Mouse (Mus musculus): ENCODE data around the gene Sema3a. TPM values are rescaled to one million over a fixed set of nuclear protein-coding genes. Genes with fewer than 3 reads are reported as not detected.

The Sema3a gene
- 13.3 and 14.0 TPM in 2 replicates for polyA plus RNA-seq (2014; fragmentation: Nextera tagmentation; extraction: Ambion mirVana)

- no peak within 1 kb of the TSS for H3K27ac ChIP-seq (ENCODE audit: low read depth, low read length)
- WGBS: 59% methylated on average over 13 of the region's 13 CpGs
- H3K4me1 ChIP-seq (replicated peaks; ENCODE audit: control insufficient read depth, insufficient read depth, low read length): no peaks in the 10 kb centered on the region
- no peak within 1 kb of the TSS for H3K4me3 ChIP-seq (ENCODE audit: low read depth, low read length)
- ATAC-seq (replicated peaks; ENCODE audit: low FRiP score): no peak
- H3K27me3 ChIP-seq (replicated peaks; ENCODE audit: control insufficient read depth, insufficient read depth, low read length): no peaks in the 10 kb centered on the region
- H3K9ac ChIP-seq (ENCODE audit: low read depth, low read length): no peak within 1 kb of the TSS
- no peaks in the 10 kb centered on the region for H3K9me3 ChIP-seq (ENCODE audit: control insufficient read depth, low read length)
- no peak for DNase-seq (ENCODE audit: low spot score)
- no peak within 1 kb of the TSS for H3K4me2 ChIP-seq
- no peaks in the 10 kb centered on the region for H3K36me3 ChIP-seq (ENCODE audit: control insufficient read depth, insufficient read depth, low read length)
Measured at GRCm38 (mm10) chr5:13125241-13125692, at the start of gene Sema3a. Gene Sema3a, plus strand, starts transcription at chr5:13125414.

GRCm38 (mm10) chr5:13084777-13085439, 40.3 kb upstream of the Sema3a start:
- ATAC-seq (replicated peaks; ENCODE audit: low FRiP score): no peak
- no peak overlapping the region for H3K4me2 ChIP-seq
- H3K4me3 ChIP-seq (ENCODE audit: low read depth, low read length): no peak overlapping the region
- no peaks in the 10 kb centered on the region for H3K9me3 ChIP-seq (ENCODE audit: control insufficient read depth, low read length)
- H3K27ac ChIP-seq (ENCODE audit: low read depth, low read length): no peak overlapping the region
- H3K9ac ChIP-seq (ENCODE audit: low read depth, low read length): no peak overlapping the region
- 83% methylated on average over 6 of the region's 6 CpGs for WGBS
- H3K4me1 ChIP-seq (replicated peaks; ENCODE audit: control insufficient read depth, insufficient read depth, low read length): no peaks in the 10 kb centered on the region
- H3K36me3 ChIP-seq (ENCODE audit: control insufficient read depth, insufficient read depth, low read length): no peaks in the 10 kb centered on the region
- DNase-seq (ENCODE audit: low spot score): no peak
- no peaks in the 10 kb centered on the region for H3K27me3 ChIP-seq (replicated peaks; ENCODE audit: control insufficient read depth, insufficient read depth, low read length)

- ATAC-seq (replicated peaks; ENCODE audit: low FRiP score): no peak
- Histone ChIP-seq H3K4me3 (ENCODE audit: low read depth, low read length) (no peak overlapping the region), H3K27ac (ENCODE audit: low read depth, low read length) (no peak overlapping the region), H3K9me3 (ENCODE audit: control insufficient read depth, low read length) (no peaks in the 10 kb centered on the region), H3K4me1 (replicated peaks; ENCODE audit: control insufficient read depth, insufficient read depth, low read length) (no peaks in the 10 kb centered on the region), H3K4me2 (no peak overlapping the region), H3K36me3 (ENCODE audit: control insufficient read depth, insufficient read depth, low read length) (no peaks in the 10 kb centered on the region), H3K9ac (ENCODE audit: low read depth, low read length) (no peak overlapping the region), H3K27me3 (replicated peaks; ENCODE audit: control insufficient read depth, insufficient read depth, low read length) (no peaks in the 10 kb centered on the region)
- WGBS: 83% methylated on average over 1 of the region's 1 CpGs
- no peak for DNase-seq (ENCODE audit: low spot score)
Measured at GRCm38 (mm10) chr5:13090431-13090830, 34.8 kb upstream of the Sema3a start.

- WGBS: 68% methylated on average over 2 of the region's 2 CpGs
- H3K4me1 ChIP-seq (replicated peaks; ENCODE audit: control insufficient read depth, insufficient read depth, low read length): no peaks in the 10 kb centered on the region
- H3K4me3 ChIP-seq (ENCODE audit: low read depth, low read length): no peak overlapping the region
- H3K4me2 ChIP-seq: no peak overlapping the region
- ATAC-seq (replicated peaks; ENCODE audit: low FRiP score) (no peak), DNase-seq (ENCODE audit: low spot score) (no peak)
- no peaks in the 10 kb centered on the region for H3K36me3 ChIP-seq (ENCODE audit: control insufficient read depth, insufficient read depth, low read length)
- no peak overlapping the region for H3K27ac ChIP-seq (ENCODE audit: low read depth, low read length)
- H3K9me3 ChIP-seq (ENCODE audit: control insufficient read depth, low read length): no peaks in the 10 kb centered on the region
- no peaks in the 10 kb centered on the region for H3K27me3 ChIP-seq (replicated peaks; ENCODE audit: control insufficient read depth, insufficient read depth, low read length)
- H3K9ac ChIP-seq (ENCODE audit: low read depth, low read length): no peak overlapping the region
Measured at GRCm38 (mm10) chr5:13109522-13109921, 15.7 kb upstream of the Sema3a start.

GRCm38 (mm10) chr5:13117236-13117635, 8.0 kb upstream of the Sema3a start:
- no peak for ATAC-seq (replicated peaks; ENCODE audit: low FRiP score)
- Histone ChIP-seq H3K36me3 (ENCODE audit: control insufficient read depth, insufficient read depth, low read length) (no peaks in the 10 kb centered on the region), H3K27me3 (replicated peaks; ENCODE audit: control insufficient read depth, insufficient read depth, low read length) (no peaks in the 10 kb centered on the region), H3K4me3 (ENCODE audit: low read depth, low read length) (no peak overlapping the region), H3K9me3 (ENCODE audit: control insufficient read depth, low read length) (no peaks in the 10 kb centered on the region), H3K4me2 (no peak overlapping the region), H3K4me1 (replicated peaks; ENCODE audit: control insufficient read depth, insufficient read depth, low read length) (no peaks in the 10 kb centered on the region), H3K27ac (ENCODE audit: low read depth, low read length) (no peak overlapping the region), H3K9ac (ENCODE audit: low read depth, low read length) (no peak overlapping the region)
- no peak for DNase-seq (ENCODE audit: low spot score)
- 79% methylated on average over 8 of the region's 8 CpGs for WGBS

- H3K27me3 ChIP-seq (replicated peaks; ENCODE audit: control insufficient read depth, insufficient read depth, low read length): no peaks in the 10 kb centered on the region
- H3K9ac ChIP-seq (ENCODE audit: low read depth, low read length): no peak overlapping the region
- 70% methylated on average over 9 of the region's 9 CpGs for WGBS
- H3K36me3 ChIP-seq (ENCODE audit: control insufficient read depth, insufficient read depth, low read length): no peaks in the 10 kb centered on the region
- H3K4me1 ChIP-seq (replicated peaks; ENCODE audit: control insufficient read depth, insufficient read depth, low read length): no peaks in the 10 kb centered on the region
- ATAC-seq (replicated peaks; ENCODE audit: low FRiP score) (no peak), DNase-seq (ENCODE audit: low spot score) (no peak)
- no peaks in the 10 kb centered on the region for H3K9me3 ChIP-seq (ENCODE audit: control insufficient read depth, low read length)
- no peak overlapping the region for H3K27ac ChIP-seq (ENCODE audit: low read depth, low read length)
- no peak overlapping the region for H3K4me2 ChIP-seq
- H3K4me3 ChIP-seq (ENCODE audit: low read depth, low read length): no peak overlapping the region
Measured at GRCm38 (mm10) chr5:13125757-13126156, 543 bp downstream of the Sema3a start.

- WGBS: 61% methylated on average over 4 of the region's 4 CpGs
- ATAC-seq (replicated peaks; ENCODE audit: low FRiP score): no peak
- DNase-seq (ENCODE audit: low spot score): no peak
- Histone ChIP-seq H3K4me1 (replicated peaks; ENCODE audit: control insufficient read depth, insufficient read depth, low read length) (no peaks in the 10 kb centered on the region), H3K27me3 (replicated peaks; ENCODE audit: control insufficient read depth, insufficient read depth, low read length) (no peaks in the 10 kb centered on the region), H3K4me3 (ENCODE audit: low read depth, low read length) (no peak overlapping the region), H3K4me2 (no peak overlapping the region), H3K9me3 (ENCODE audit: control insufficient read depth, low read length) (no peaks in the 10 kb centered on the region), H3K9ac (ENCODE audit: low read depth, low read length) (no peak overlapping the region), H3K27ac (ENCODE audit: low read depth, low read length) (no peak overlapping the region), H3K36me3 (ENCODE audit: control insufficient read depth, insufficient read depth, low read length) (no peaks in the 10 kb centered on the region)
Measured at GRCm38 (mm10) chr5:13126196-13126595, 982 bp downstream of the Sema3a start.

- Histone ChIP-seq H3K9me3 (ENCODE audit: control insufficient read depth, low read length) (no peaks in the 10 kb centered on the region), H3K4me3 (ENCODE audit: low read depth, low read length) (no peak overlapping the region), H3K9ac (ENCODE audit: low read depth, low read length) (no peak overlapping the region), H3K4me2 (no peak overlapping the region), H3K27ac (ENCODE audit: low read depth, low read length) (no peak overlapping the region), H3K27me3 (replicated peaks; ENCODE audit: control insufficient read depth, insufficient read depth, low read length) (no peaks in the 10 kb centered on the region), H3K4me1 (replicated peaks; ENCODE audit: control insufficient read depth, insufficient read depth, low read length) (no peaks in the 10 kb centered on the region), H3K36me3 (ENCODE audit: control insufficient read depth, insufficient read depth, low read length) (no peaks in the 10 kb centered on the region)
- no peak for DNase-seq (ENCODE audit: low spot score)
- ATAC-seq (replicated peaks; ENCODE audit: low FRiP score): no peak
- WGBS: 73% methylated on average over 3 of the region's 3 CpGs
Measured at GRCm38 (mm10) chr5:13127121-13127520, 1.9 kb downstream of the Sema3a start.

- 63% methylated on average over 7 of the region's 7 CpGs for WGBS
- H3K4me3 ChIP-seq (ENCODE audit: low read depth, low read length): no peak overlapping the region
- no peak for ATAC-seq (replicated peaks; ENCODE audit: low FRiP score)
Measured at GRCm38 (mm10) chr5:13144733-13145457, 19.7 kb downstream of the Sema3a start.

More at GRCm38 (mm10) chr5:13144733-13145457, 19.7 kb downstream of the Sema3a start:
- H3K9ac ChIP-seq (ENCODE audit: low read depth, low read length): no peak overlapping the region
- DNase-seq (ENCODE audit: low spot score): no peak
- no peaks in the 10 kb centered on the region for H3K27me3 ChIP-seq (replicated peaks; ENCODE audit: control insufficient read depth, insufficient read depth, low read length)
- H3K9me3 ChIP-seq (ENCODE audit: control insufficient read depth, low read length): no peaks in the 10 kb centered on the region
- H3K4me1 ChIP-seq (replicated peaks; ENCODE audit: control insufficient read depth, insufficient read depth, low read length): no peaks in the 10 kb centered on the region
- no peak overlapping the region for H3K4me2 ChIP-seq
- H3K36me3 ChIP-seq (ENCODE audit: control insufficient read depth, insufficient read depth, low read length): no peaks in the 10 kb centered on the region
- H3K27ac ChIP-seq (ENCODE audit: low read depth, low read length): no peak overlapping the region
